Mouse (Mus musculus): ENCODE data around the gene Mapk6. TPM values are rescaled to one million over a fixed set of nuclear protein-coding genes. Genes with fewer than 3 reads are reported as not detected.
"Not testable (repeated sequence)": the region's sequence is repeated elsewhere in the genome, so short reads cannot be mapped to it uniquely, and the experiment has no call there.

Gene Mapk6
- total RNA-seq, 2 experiments from 2014 or later, result 26.6 to 39.6 TPM

DNA sequence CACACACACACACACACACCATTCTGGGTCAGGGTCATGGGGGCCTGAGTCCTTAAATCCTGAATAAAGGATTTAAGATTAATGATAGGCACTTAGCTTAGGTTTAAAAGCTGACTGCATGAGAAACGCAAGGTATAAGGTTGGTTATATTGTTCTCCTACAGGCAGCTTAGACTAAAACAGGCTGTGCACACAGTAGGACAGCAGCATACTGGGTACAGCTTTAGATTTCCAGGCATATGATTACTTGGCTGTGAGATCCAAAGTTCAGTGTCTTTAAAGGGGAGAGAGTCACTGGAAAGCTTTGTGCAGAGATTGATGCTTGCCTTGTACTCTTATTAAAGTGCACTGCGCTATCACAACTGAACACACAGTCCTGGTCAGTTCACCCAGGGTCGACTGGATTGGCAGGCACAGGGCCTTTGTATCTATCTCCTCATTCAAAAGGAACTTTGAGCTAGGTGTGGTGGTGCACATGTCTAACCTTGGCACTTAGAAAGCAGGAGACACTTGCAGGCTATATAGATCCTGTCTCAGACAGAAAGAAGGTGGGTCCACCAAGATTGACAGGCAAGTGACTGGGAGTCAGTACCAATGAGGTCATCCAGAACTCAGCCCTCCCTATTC is 25.4 kb downstream of the Mapk6 start:
- ATAC-seq (ENCODE audit: poor library complexity, severe bottlenecking), result no peak

DNA sequence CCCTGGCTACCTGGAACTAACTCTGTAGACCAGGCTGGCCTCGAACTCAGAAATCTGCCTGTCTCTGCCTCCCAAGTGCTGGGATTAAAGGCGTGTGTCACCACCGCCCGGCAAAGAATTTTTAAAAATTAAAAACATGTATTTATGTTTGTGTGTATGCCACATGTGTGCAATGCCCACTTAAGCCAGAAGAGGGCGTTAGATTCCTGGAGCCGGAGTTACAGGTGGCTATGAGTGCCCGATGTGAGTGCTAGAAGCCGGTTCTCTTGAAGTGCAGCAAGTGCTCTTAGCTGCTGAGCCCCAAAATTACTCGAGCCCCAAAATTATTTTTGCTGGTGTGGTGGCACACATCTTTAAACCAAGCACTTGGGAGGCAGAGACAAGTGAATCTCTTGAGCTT is 26.0 kb downstream of the Mapk6 start:
- ATAC-seq (ENCODE audit: poor library complexity, severe bottlenecking), result no peak

GRCm38 (mm10) chr9:75382825-75383224 is 27.0 kb downstream of the Mapk6 start:
- no peak for ATAC-seq (ENCODE audit: poor library complexity, severe bottlenecking)

- no peak for ATAC-seq (ENCODE audit: poor library complexity, severe bottlenecking)
Observed at GRCm38 (mm10) chr9:75378774-75379173, 31.0 kb downstream of the Mapk6 start.

GRCm38 (mm10) chr9:75376428-75376827 is 33.4 kb downstream of the Mapk6 start:
- ATAC-seq (ENCODE audit: poor library complexity, severe bottlenecking), result no peak

GRCm38 (mm10) chr9:75375606-75376005 is 34.2 kb downstream of the Mapk6 start:
- ATAC-seq (ENCODE audit: poor library complexity, severe bottlenecking), result no peak

DNA sequence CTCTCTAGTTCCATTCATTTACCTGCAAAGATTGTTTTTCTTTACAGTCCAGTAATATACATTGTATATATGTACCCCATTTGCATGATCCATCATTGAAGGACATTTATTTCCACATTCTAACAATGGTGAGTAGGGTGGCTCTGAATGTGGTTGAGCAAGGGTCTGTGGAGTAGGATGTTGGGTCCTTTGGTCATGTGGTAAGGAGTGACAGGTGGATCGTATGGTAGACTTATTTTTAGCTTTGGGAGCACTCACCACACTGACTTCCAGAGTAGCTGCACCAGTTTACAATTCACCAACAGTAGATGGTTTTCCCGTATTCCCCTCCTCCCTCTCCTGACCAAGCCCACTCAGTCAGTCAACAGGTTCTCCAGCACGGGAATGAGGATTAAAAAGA is 41.0 kb downstream of the Mapk6 start:
- ATAC-seq (ENCODE audit: poor library complexity, severe bottlenecking), result no peak

GRCm38 (mm10) chr9:75366191-75366590 is 43.6 kb downstream of the Mapk6 start:
- ATAC-seq (ENCODE audit: poor library complexity, severe bottlenecking), result no peak

DNA sequence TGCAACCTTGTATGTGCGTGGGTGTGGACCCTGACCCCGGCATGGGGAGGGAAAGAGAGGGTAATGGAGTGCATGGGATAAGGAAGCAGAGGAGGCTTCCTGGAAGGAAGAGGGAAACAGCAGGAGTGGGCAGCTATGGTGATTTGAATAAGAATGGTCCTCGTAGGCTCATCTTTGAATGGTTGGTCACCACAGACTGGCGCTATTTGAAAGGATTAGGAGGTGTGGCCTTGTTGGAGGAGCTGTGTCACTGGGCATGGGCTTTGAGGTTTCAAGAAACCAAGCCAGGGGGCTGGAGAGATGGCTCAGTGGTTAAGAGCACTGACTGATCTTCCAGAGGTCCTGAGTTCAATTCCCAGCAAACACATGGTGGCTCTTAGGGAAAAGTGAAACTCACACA is 44.6 kb downstream of the Mapk6 start:
- no peak for ATAC-seq (ENCODE audit: poor library complexity, severe bottlenecking)

GRCm38 (mm10) chr9:75363702-75364101 is 46.1 kb downstream of the Mapk6 start:
- not testable (repeated sequence) for ATAC-seq (ENCODE audit: poor library complexity, severe bottlenecking)

DNA sequence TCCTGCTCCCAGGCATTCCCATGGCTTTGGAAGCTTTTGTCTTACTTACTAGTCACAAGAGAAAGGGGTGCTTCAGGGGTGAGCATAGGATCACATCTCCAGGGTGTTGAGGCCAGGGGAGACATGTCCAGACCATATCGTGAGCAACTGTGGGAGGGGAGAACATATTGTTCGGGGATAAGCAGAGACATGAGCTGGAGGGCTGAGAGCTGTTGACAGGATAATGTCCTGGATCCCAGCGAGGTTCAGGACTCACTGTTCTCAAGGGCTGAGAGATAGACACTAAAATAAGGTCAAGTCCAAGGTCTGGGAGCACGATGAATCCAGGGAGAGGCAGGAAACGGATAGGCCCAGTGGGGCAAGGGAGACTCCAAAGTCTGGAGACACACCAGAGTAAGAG is 46.8 kb downstream of the Mapk6 start:
- no peak for ATAC-seq (ENCODE audit: poor library complexity, severe bottlenecking)

DNA sequence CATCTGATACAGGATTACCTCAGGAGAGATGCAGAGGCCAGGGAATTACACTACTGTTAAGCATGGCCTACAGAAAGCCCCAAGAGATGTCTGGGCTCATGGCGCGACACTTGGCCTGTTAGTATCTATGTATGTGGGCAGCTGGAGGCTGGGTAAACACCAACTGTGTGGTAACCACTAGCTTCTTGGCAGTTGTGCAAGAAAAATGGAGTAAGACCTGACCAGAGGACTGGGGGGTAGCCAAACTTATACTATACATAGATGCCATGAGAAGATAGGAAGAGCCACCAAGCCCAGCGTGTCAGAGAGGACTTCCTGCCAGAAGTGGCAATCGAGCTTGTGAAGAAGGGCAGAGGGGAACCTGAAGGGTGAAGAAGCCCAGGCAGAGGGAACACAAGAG is 47.6 kb downstream of the Mapk6 start:
- ATAC-seq (ENCODE audit: poor library complexity, severe bottlenecking), result peak; percentile 84

DNA sequence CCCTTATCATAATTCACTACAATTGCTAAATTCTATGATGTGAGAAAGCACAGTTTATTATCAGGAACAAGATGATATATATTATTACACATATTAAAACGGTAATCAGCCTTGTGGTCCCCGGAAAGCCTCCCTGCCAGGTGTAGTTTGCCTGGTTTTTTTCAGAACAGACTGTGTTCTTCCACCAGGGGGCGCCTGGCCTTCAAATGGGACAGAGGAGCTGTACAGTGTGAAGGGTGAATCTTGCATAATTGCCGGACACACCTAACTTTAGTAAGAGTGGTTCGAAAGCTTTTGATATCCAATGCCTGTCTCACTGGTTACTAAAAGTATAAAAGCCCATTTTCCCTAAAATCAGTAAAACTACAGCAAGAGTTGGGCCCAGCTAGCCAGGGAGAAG is 48.1 kb downstream of the Mapk6 start:
- peak; percentile 72 for ATAC-seq (ENCODE audit: poor library complexity, severe bottlenecking)

GRCm38 (mm10) chr9:75357087-75357654 is 52.6 kb downstream of the Mapk6 start:
- no peak for ATAC-seq (ENCODE audit: poor library complexity, severe bottlenecking)

DNA sequence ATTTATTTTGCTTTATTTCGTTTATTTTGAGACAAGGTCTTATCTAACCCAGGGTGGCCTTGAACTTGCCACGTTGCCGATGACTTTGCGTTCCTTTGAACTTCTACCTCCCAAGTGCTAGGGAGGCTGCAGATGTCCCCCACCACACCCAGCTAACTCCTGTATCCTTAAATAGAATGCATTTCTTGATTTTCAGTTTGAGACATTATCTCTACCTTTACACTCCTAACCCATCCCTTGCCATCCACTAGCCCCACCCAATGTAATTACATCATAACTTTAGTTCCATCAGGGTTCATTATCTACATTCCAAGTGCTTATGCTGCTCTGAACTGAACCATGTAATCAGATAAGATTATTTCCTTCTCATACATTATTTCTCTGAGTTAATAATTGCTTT is 54.0 kb downstream of the Mapk6 start:
- ATAC-seq (ENCODE audit: poor library complexity, severe bottlenecking), result no peak

DNA sequence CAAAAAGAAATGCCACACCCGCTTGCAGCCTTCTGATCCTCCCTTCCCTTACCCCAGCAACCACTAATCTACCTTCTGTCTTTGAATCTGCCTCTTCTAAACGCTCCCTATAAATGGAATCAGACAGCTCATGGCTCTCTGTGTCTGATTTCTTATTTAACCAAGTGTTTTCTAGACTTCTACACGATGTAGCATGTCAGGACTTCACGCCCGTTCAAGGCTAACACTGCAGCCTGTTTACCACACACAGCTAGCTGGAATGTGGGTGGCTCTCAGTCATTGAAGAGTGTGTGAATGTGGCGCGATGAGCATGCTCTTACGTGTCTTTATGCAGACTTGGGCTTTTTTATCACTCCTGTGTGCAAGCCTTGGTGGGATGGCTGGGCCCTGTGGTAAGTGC is 56.7 kb downstream of the Mapk6 start:
- ATAC-seq (ENCODE audit: poor library complexity, severe bottlenecking), result no peak

DNA sequence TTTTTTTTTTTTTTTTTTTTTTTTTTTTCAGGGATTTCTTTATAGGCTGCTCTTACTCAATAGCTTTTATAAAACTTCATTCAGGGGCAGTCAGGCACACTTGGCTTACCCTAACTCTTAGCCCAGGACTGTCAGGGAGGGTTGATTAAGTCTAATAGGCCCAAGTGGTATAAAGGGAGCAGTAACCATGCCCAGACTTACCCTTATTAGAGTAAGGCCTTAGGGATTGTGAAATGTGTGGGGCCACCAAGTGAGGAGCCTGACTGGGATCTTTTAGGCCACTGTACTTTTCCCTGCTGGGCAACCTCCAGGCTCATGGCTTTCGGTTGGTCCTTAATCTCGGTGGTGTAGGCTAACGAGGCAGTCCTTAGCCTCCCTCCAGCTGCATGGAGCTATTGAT is 61.2 kb downstream of the Mapk6 start:
- ATAC-seq (ENCODE audit: poor library complexity, severe bottlenecking), result no peak

GRCm38 (mm10) chr9:75348066-75348465 is 61.7 kb downstream of the Mapk6 start:
- ATAC-seq (ENCODE audit: poor library complexity, severe bottlenecking), result no peak

DNA sequence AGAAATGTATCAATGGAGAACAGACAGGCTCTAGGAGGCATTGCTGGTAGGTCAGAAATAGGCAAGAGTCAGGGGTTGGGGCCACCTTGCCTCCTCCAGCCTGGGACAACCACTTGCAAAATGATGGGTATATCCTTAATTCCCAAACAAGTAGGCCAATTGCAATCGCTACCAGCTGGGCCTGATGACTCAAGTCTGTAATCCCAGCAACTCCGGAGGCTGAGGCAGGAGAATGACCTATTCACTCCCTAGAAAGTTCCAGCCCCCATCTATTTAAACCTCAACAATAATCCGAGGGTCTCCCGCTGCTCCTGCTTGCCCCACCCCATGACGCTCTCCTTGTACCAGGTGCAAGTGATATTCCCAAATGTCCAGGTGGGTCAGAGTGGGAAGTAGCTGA is 62.3 kb downstream of the Mapk6 start, which contains the start of gene Bcl2l10:
Gene Bcl2l10, plus strand, starts transcription at position 301 of the 400 bp plus-strand sequence.
- ATAC-seq (ENCODE audit: poor library complexity, severe bottlenecking), result no peak

DNA sequence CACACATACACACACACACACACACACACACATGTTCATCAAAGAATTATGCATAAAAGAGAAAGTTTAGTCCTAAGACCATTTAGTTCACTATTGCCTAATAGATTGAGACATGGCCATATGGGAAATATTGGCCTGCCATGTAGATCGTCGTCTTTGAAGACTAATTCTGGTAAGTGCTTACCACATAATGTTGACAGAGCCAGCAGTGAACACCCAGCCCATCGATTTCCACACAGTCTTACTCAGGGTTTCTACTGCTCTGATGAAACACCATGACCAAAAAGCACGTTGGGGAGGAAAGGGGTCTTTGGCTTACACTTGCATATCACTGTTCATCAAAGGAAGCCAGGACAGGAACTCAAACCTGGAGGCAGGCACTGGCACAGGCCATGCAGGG is 67.4 kb downstream of the Mapk6 start:
- peak; percentile 94 for ATAC-seq (ENCODE audit: poor library complexity, severe bottlenecking)

- ATAC-seq (ENCODE audit: poor library complexity, severe bottlenecking), result no peak
Observed at GRCm38 (mm10) chr9:75338016-75338415, 71.8 kb downstream of the Mapk6 start.

DNA sequence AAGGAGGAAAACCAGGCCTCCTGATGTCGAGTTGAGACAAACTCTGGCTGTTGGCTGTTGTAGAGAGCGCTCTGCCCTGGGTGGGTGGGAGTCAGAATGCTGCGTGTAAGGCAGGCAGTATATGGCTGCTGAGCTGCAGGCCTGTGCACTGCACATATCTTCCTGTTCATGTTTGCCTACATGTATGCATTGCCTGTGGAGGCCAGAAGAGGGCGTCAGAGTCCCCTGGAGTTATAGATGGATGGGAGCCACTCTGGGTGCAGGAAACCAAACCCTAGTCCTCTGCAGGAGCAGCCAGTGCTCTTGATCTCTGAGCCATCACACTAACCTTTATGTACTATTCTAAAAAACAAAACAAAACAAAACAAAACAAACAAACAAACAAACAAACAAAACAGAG is 75.4 kb downstream of the Mapk6 start:
- ATAC-seq (ENCODE audit: poor library complexity, severe bottlenecking), result no peak

DNA sequence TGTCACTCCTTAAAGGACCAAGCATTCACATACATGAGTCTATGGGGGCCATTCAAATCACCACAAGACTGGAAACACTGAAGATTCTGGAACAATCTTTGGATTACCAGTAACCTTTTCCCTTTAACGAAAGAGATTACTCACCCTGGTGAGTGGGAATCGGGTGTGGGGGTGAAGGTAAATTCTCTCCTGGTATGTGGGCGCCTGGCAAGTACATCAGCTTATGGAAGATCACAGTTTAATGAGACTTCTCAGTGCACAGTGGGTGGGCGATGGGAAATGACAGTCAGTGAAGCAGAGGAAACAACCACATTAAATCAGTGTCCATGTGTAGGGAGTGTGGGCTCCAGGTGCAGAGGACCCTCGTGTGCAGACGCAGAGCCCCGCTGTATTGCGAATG is 79.0 kb downstream of the Mapk6 start:
- ATAC-seq (ENCODE audit: poor library complexity, severe bottlenecking), result no peak

Data from megakaryocyte, adult 5-6 weeks (primary cell).